Mouse (Mus musculus) olfactory bulb, adult 2 months (tissue): Measurements from ENCODE around the gene Slc22a1.

Source experiments
- CTCF ChIP-seq: fragments of 200-500 bp; IDR thresholded peaks from 2 replicates; pipeline ENCODE4 v1.5.1; 2012; ENCODE audit warnings: low read depth, mild to moderate bottlenecking, low read length, moderate library complexity; ENCODE audit not compliant: insufficient read depth
- POLR2A ChIP-seq: fragments of 200-500 bp; IDR thresholded peaks from 2 replicates; pipeline ENCODE4 v1.6.1; 2012; ENCODE audit warnings: mild to moderate bottlenecking, low read depth, low read length, moderate library complexity; ENCODE audit not compliant: insufficient read depth

DNA sequence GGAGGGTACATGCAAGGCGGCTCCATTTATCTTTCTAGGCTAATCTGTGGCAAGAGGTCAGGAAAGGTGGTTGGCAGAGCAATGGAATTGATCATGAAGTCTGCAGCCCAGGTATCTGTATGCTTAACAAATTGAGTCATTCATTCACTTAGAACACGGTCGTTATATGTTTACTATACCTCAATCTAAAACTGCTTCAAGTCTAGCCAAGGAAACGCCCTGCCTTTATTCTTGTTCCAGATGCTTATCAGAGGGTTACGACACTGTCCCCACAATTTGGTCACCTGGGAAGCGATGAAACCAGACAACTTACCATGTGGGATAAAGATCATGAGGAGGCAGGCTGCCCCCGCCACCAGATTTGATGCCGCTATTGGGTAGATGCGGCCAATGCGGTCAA, 16.4 kb downstream of the Slc22a1 start:
- no peak for TF ChIP-seq CTCF
- TF ChIP-seq POLR2A = no peak
